In genomic region chr4:125276861-125277260, GRCm38 (mm10) we compare ENCODE assay signal across 19 mouse cellular contexts.
A peak's percentile ranks its signal among the peaks of the same experiment; 100 is the strongest.
DNase-seq lines count a peak whose midpoint lies in the region; ATAC-seq and TF ChIP-seq lines count a peak whose summit lies in the region.
"Had no signal": no experiment of that assay in that cellular context is flagged by ENCODE, and none has a peak within 500 bp of the region (broad histone marks: within the 10 kb centered on the region; RNA-seq: fewer than 3 reads in every experiment).

No protein-coding gene starts in this region.

- no peak overlapping the region for H3K4me3 ChIP-seq in forebrain, postnatal 0 days (ENCODE audit: low read depth, low read length)
- no peak overlapping the region for H3K4me3 ChIP-seq in forebrain, embryonic 11.5 days (ENCODE audit: low read depth, low read length)
- H3K4me3 ChIP-seq in layer of hippocampus, adult 2 months = no peak overlapping the region
- H3K4me3 ChIP-seq in midbrain, postnatal 0 days (ENCODE audit: low read depth, low read length) = no peak overlapping the region
- no peak overlapping the region for H3K4me3 ChIP-seq in midbrain, embryonic 10.5 days
- no peak overlapping the region for H3K4me3 ChIP-seq in lung, adult 2 months (replicated peaks; ENCODE audit: extremely low read depth, low read depth, low read length)
- H3K4me3 ChIP-seq: embryonic facial prominence, embryonic 10.5 days; embryonic facial prominence, embryonic 12.5 days; forebrain, embryonic 12.5 days had no signal

- H3K36me3 ChIP-seq in forebrain, postnatal 0 days (ENCODE audit: insufficient read depth) = no peaks in the 10 kb centered on the region
- H3K36me3 ChIP-seq in forebrain, embryonic 11.5 days (ENCODE audit: control insufficient read depth, insufficient read depth, low read length) = no peaks in the 10 kb centered on the region
- no peaks in the 10 kb centered on the region for H3K36me3 ChIP-seq in midbrain, postnatal 0 days (ENCODE audit: insufficient read depth, low read length)
- no peaks in the 10 kb centered on the region for H3K36me3 ChIP-seq in midbrain, embryonic 10.5 days
- H3K36me3 ChIP-seq: embryonic facial prominence, embryonic 10.5 days; embryonic facial prominence, embryonic 12.5 days; forebrain, embryonic 12.5 days had no signal

- WGBS in forebrain, postnatal 0 days = 50% methylated on average over 6 of the region's 6 CpGs
- 71% methylated on average over 6 of the region's 6 CpGs for WGBS in forebrain, embryonic 11.5 days
- 63% methylated on average over 6 of the region's 6 CpGs for WGBS in midbrain, postnatal 0 days
- 78% methylated on average over 6 of the region's 6 CpGs for WGBS in midbrain, embryonic 10.5 days
- 61% methylated on average over 6 of the region's 6 CpGs for WGBS in lung, adult 2 months

- ATAC-seq in forebrain, postnatal 0 days = no peak
- no peak for ATAC-seq in forebrain, embryonic 11.5 days (replicated peaks; ENCODE audit: low FRiP score)
- ATAC-seq in midbrain, postnatal 0 days (ENCODE audit: low FRiP score) = no peak
- ATAC-seq: forebrain, embryonic 16.5 days had no signal

- DNase-seq in forebrain, postnatal 0 days = no peak
- DNase-seq in forebrain, embryonic 11.5 days (ENCODE audit: low spot score) = no peak
- DNase-seq in layer of hippocampus, adult 2 months (ENCODE audit: low spot score in 2 of 2) = no peak
- DNase-seq in layer of hippocampus, adult 8-10 months (ENCODE audit: low spot score in 2 of 2) = no peak
- no peak for DNase-seq in midbrain, postnatal 0 days (ENCODE audit: low spot score)
- no peak for DNase-seq in midbrain, embryonic 10.5 days (ENCODE audit: low spot score)
- DNase-seq in lung, adult 2 months = no peak
- DNase-seq: adrenal gland, adult 2 months; adrenal gland, postnatal 10 days; adrenal gland, postnatal 25 days; cerebellum, adult 11-12 months; cerebellum, adult 2 months; cerebellum, adult 9-10 months; cerebellum, postnatal 10 days; cerebellum, postnatal 25 days had no signal

- no peaks in the 10 kb centered on the region for H3K9me3 ChIP-seq in forebrain, postnatal 0 days (ENCODE audit: low read length)
- H3K9me3 ChIP-seq in forebrain, embryonic 11.5 days (ENCODE audit: control insufficient read depth, low read length) = no peaks in the 10 kb centered on the region
- H3K9me3 ChIP-seq in midbrain, postnatal 0 days (ENCODE audit: low read length) = no peaks in the 10 kb centered on the region
- H3K9me3 ChIP-seq in midbrain, embryonic 10.5 days (replicated peaks) = no peaks in the 10 kb centered on the region
- H3K9me3 ChIP-seq: embryonic facial prominence, embryonic 10.5 days; embryonic facial prominence, embryonic 12.5 days; forebrain, embryonic 12.5 days had no signal

- peaks cover 11% of the 10 kb centered on the region for H3K27me3 ChIP-seq in forebrain, postnatal 0 days (ENCODE audit: insufficient read depth, low read length)
- peaks cover 15% of the 10 kb centered on the region for H3K27me3 ChIP-seq in forebrain, embryonic 11.5 days (ENCODE audit: control insufficient read depth, insufficient read depth, low read length)
- no peaks in the 10 kb centered on the region; the same call in 1 of the 2 replicates for H3K27me3 ChIP-seq in midbrain, postnatal 0 days (ENCODE audit: insufficient read depth, low read length)
- H3K27me3 ChIP-seq in midbrain, embryonic 10.5 days (ENCODE audit: low read depth, poor library complexity, severe bottlenecking) = peaks cover 59% of the 10 kb centered on the region

- TF ChIP-seq CTCF in forebrain, postnatal 0 days (IDR thresholded peaks at IDR 0.05; ENCODE audit: low read depth) = peak; percentile 31; the same call in 1 of the 2 replicates
- peak; percentile 58 for TF ChIP-seq CTCF in layer of hippocampus, adult 2 months (conservative IDR thresholded peaks at IDR 0.05)
- TF ChIP-seq CTCF in midbrain, postnatal 0 days (IDR thresholded peaks at IDR 0.05) = peak; percentile 37
- TF ChIP-seq CTCF in lung, adult 2 months (IDR thresholded peaks at IDR 0.05; ENCODE audit: insufficient read depth, low read length) = no peak

- H3K4me1 ChIP-seq in forebrain, postnatal 0 days (ENCODE audit: insufficient read depth) = no peaks in the 10 kb centered on the region; the same call in 1 of the 2 replicates
- H3K4me1 ChIP-seq in forebrain, embryonic 11.5 days (replicated peaks; ENCODE audit: control insufficient read depth, insufficient read depth, low read length) = peaks cover 8% of the 10 kb centered on the region
- peaks cover 9% of the 10 kb centered on the region; the same call in 1 of the 2 replicates for H3K4me1 ChIP-seq in midbrain, postnatal 0 days (ENCODE audit: insufficient read depth, low read length)
- H3K4me1 ChIP-seq in midbrain, embryonic 10.5 days = peaks cover 23% of the 10 kb centered on the region
- H3K4me1 ChIP-seq in lung, adult 2 months (ENCODE audit: control insufficient read depth, insufficient read depth, low read length) = no peaks in the 10 kb centered on the region
- H3K4me1 ChIP-seq: embryonic facial prominence, embryonic 12.5 days had no signal

- no peak overlapping the region for H3K27ac ChIP-seq in forebrain, postnatal 0 days (ENCODE audit: low read depth, low read length)
- no peak overlapping the region for H3K27ac ChIP-seq in forebrain, embryonic 11.5 days (ENCODE audit: low read depth, low read length)
- no peak overlapping the region for H3K27ac ChIP-seq in layer of hippocampus, adult 2 months
- no peak overlapping the region for H3K27ac ChIP-seq in midbrain, postnatal 0 days (ENCODE audit: low read depth, low read length)
- no peak overlapping the region for H3K27ac ChIP-seq in midbrain, embryonic 10.5 days (replicated peaks)
- H3K27ac ChIP-seq: embryonic facial prominence, embryonic 10.5 days; embryonic facial prominence, embryonic 12.5 days had no signal

- H3K4me2 ChIP-seq in forebrain, postnatal 0 days (ENCODE audit: low read depth) = no peak overlapping the region
- H3K4me2 ChIP-seq in forebrain, embryonic 11.5 days (ENCODE audit: low read depth, low read length, severe bottlenecking) = no peak overlapping the region
- H3K4me2 ChIP-seq in midbrain, postnatal 0 days (ENCODE audit: low read depth, low read length, poor library complexity, severe bottlenecking) = no peak overlapping the region
- H3K4me2 ChIP-seq: embryonic facial prominence, embryonic 12.5 days; forebrain, embryonic 12.5 days had no signal

- no peak for TF ChIP-seq POLR2A in lung, adult 2 months (IDR thresholded peaks at IDR 0.05; ENCODE audit: borderline replicate concordance, extremely low read depth, low read depth, low read length)

- H3K9ac ChIP-seq in forebrain, postnatal 0 days = no peak overlapping the region
- H3K9ac ChIP-seq in forebrain, embryonic 11.5 days (ENCODE audit: low read length) = no peak overlapping the region
- no peak overlapping the region for H3K9ac ChIP-seq in midbrain, postnatal 0 days (replicated peaks; ENCODE audit: low read length, poor library complexity, severe bottlenecking)
- H3K9ac ChIP-seq: embryonic facial prominence, embryonic 12.5 days; forebrain, embryonic 12.5 days had no signal
